Mouse (Mus musculus) embryonic fibroblast, embryonic 13.5 days (primary cell): ENCODE results near the gene Ankrd12. TPM values are rescaled to one million over a fixed set of nuclear protein-coding genes. Genes with fewer than 3 reads are reported as not detected.
"Not testable (repeated sequence)": the region's sequence is repeated elsewhere in the genome, so short reads cannot be mapped to it uniquely, and the experiment has no call there.

Experiments used
- H3K27ac ChIP-seq: 2 replicates; pipeline ENCODE4 v1.5.1; 2012; ENCODE audit warnings: low read length, control low read depth, inconsistent platforms; ENCODE audit not compliant: insufficient read depth
- H3K4me1 ChIP-seq: 2 replicates; pipeline ENCODE4 v1.6.1; 2011; ENCODE audit warnings: low read length; ENCODE audit not compliant: control insufficient read depth, insufficient read depth
- H3K4me3 ChIP-seq: 2 replicates; pipeline ENCODE4 v1.5.1; 2011; ENCODE audit warnings: mild to moderate bottlenecking, control low read depth, low read length; ENCODE audit not compliant: insufficient read depth
- CTCF ChIP-seq: IDR thresholded peaks from 2 replicates; pipeline ENCODE4 v1.5.1; 2011; ENCODE audit warnings: mild to moderate bottlenecking, control low read depth, low read length, moderate library complexity, borderline replicate concordance; ENCODE audit not compliant: insufficient read depth
- POLR2A ChIP-seq: IDR thresholded peaks from 2 replicates; pipeline ENCODE4 v1.6.1; 2011; ENCODE audit warnings: low read depth, mild to moderate bottlenecking, control low read depth, low read length, moderate library complexity
- polyA plus RNA-seq: library from polyadenylated mRNA; stranded (reverse); fragments of >200 nt; gene quantifications from 2 replicates; pipeline ENCODE4 v1.2.4, GENCODE M21; 2011; ENCODE audit warnings: low read depth; ENCODE audit not compliant: missing spikeins, insufficient read length

The Ankrd12 gene
- polyA plus RNA-seq, 1 experiment, result 23.0 TPM

GRCm38 (mm10) chr17:66090251-66090650 is 13.4 kb upstream of the Ankrd12 start:
- no peaks in the 10 kb centered on the region for H3K4me1 ChIP-seq
- no peak overlapping the region for H3K4me3 ChIP-seq
- TF ChIP-seq POLR2A (no peak), CTCF (no peak)
- no peak overlapping the region for H3K27ac ChIP-seq

- TF ChIP-seq POLR2A (no peak), CTCF (no peak)
- Histone ChIP-seq H3K4me1 (no peaks in the 10 kb centered on the region), H3K4me3 (no peak overlapping the region), H3K27ac (no peak overlapping the region)
Observed at GRCm38 (mm10) chr17:66085038-66085437, 8.1 kb upstream of the Ankrd12 start.

GRCm38 (mm10) chr17:66084486-66084885 is 7.6 kb upstream of the Ankrd12 start:
- no peaks in the 10 kb centered on the region for H3K4me1 ChIP-seq
- H3K27ac ChIP-seq, result no peak overlapping the region
- TF ChIP-seq CTCF (no peak), POLR2A (no peak)
- no peak overlapping the region for H3K4me3 ChIP-seq

GRCm38 (mm10) chr17:66077437-66077850 is 555 bp upstream of the Ankrd12 start:
- H3K4me1 ChIP-seq, result no peaks in the 10 kb centered on the region; the same call in 1 of the 2 replicates
- peak overlapping the region; percentile 90 for H3K4me3 ChIP-seq
- TF ChIP-seq CTCF (no peak), POLR2A (no peak)

GRCm38 (mm10) chr17:66076174-66076927 is 538 bp downstream of the Ankrd12 start:
- Histone ChIP-seq H3K27ac (peak overlapping the region; percentile 89), H3K4me1 (no peaks in the 10 kb centered on the region; the same call in 1 of the 2 replicates), H3K4me3 (peak overlapping the region; percentile 99)
- TF ChIP-seq POLR2A (no peak), CTCF (no peak)

More at GRCm38 (mm10) chr17:66077437-66077850, 555 bp upstream of the Ankrd12 start:
- peak overlapping the region; percentile 84 for H3K27ac ChIP-seq

- H3K4me1 ChIP-seq, result no peaks in the 10 kb centered on the region; the same call in 1 of the 2 replicates
- H3K4me3 ChIP-seq, result peak overlapping the region; percentile 99
- no peak for TF ChIP-seq CTCF
- no peak for TF ChIP-seq POLR2A
- H3K27ac ChIP-seq, result peak overlapping the region; percentile 89
Observed at GRCm38 (mm10) chr17:66075827-66076173, 1.1 kb downstream of the Ankrd12 start.

GRCm38 (mm10) chr17:66073971-66074370 is 2.9 kb downstream of the Ankrd12 start:
- H3K27ac ChIP-seq, result no peak overlapping the region
- no peak for TF ChIP-seq CTCF
- TF ChIP-seq POLR2A, result no peak
- H3K4me3 ChIP-seq, result no peak overlapping the region
- no peaks in the 10 kb centered on the region; the same call in 1 of the 2 replicates for H3K4me1 ChIP-seq

GRCm38 (mm10) chr17:66069036-66069435 is 7.9 kb downstream of the Ankrd12 start:
- not testable (repeated sequence) for H3K4me1 ChIP-seq, H3K4me3 ChIP-seq, H3K27ac ChIP-seq

GRCm38 (mm10) chr17:66065115-66065514 is 11.8 kb downstream of the Ankrd12 start:
- TF ChIP-seq CTCF, result no peak
- no peak overlapping the region for H3K4me3 ChIP-seq
- H3K4me1 ChIP-seq, result no peaks in the 10 kb centered on the region
- no peak overlapping the region for H3K27ac ChIP-seq

- Histone ChIP-seq H3K4me1 (no peaks in the 10 kb centered on the region), H3K4me3 (no peak overlapping the region), H3K27ac (no peak overlapping the region; the same call in 1 of the 2 replicates)
- no peak for TF ChIP-seq POLR2A
- TF ChIP-seq CTCF, result no peak
Observed at GRCm38 (mm10) chr17:66061241-66061938, 15.5 kb downstream of the Ankrd12 start.
